In genomic region chr14:100215213-100215785, GRCm38 (mm10) we compare ENCODE assay signal across 24 mouse cellular contexts.
A peak's percentile ranks its signal among the peaks of the same experiment; 100 is the strongest.
DNase-seq lines count a peak whose midpoint lies in the region; ATAC-seq and TF ChIP-seq lines count a peak whose summit lies in the region.
"Had no signal": no experiment of that assay in that cellular context is flagged by ENCODE, and none has a peak within 500 bp of the region (broad histone marks: within the 10 kb centered on the region; RNA-seq: fewer than 3 reads in every experiment).

No protein-coding gene starts in this region.

- H3K4me3 ChIP-seq in intestine, embryonic 14.5 days (ENCODE audit: low read depth, low read length): no peak overlapping the region
- no peak overlapping the region for H3K4me3 ChIP-seq in intestine, postnatal 0 days (ENCODE audit: low read depth, low read length)
- no peak overlapping the region for H3K4me3 ChIP-seq in intestine, embryonic 15.5 days (replicated peaks)
- H3K4me3 ChIP-seq: embryonic facial prominence, embryonic 10.5 days; embryonic facial prominence, embryonic 12.5 days; forebrain, embryonic 13.5 days; forebrain, embryonic 15.5 days had no signal

- H3K27ac ChIP-seq in intestine, embryonic 14.5 days (ENCODE audit: low read depth): no peak overlapping the region
- H3K27ac ChIP-seq in intestine, postnatal 0 days (ENCODE audit: low read depth, low read length): no peak overlapping the region
- no peak overlapping the region for H3K27ac ChIP-seq in intestine, embryonic 15.5 days
- H3K27ac ChIP-seq: embryonic facial prominence, embryonic 10.5 days; embryonic facial prominence, embryonic 12.5 days; forebrain, embryonic 13.5 days; forebrain, embryonic 15.5 days had no signal

- no peak overlapping the region for H3K9ac ChIP-seq in intestine, embryonic 14.5 days (ENCODE audit: low read length)
- H3K9ac ChIP-seq in intestine, postnatal 0 days (ENCODE audit: low read depth, low read length): no peak overlapping the region
- H3K9ac ChIP-seq in intestine, embryonic 15.5 days: no peak overlapping the region
- H3K9ac ChIP-seq: embryonic facial prominence, embryonic 12.5 days; forebrain, embryonic 13.5 days; forebrain, embryonic 15.5 days; forebrain, postnatal 0 days had no signal

- no peak; the same call in 1 of the 2 replicates for ATAC-seq in intestine, embryonic 14.5 days (replicated peaks; ENCODE audit: low FRiP score, low TSS enrichment, low read depth)
- no peak for ATAC-seq in intestine, postnatal 0 days
- peak; percentile 78 for ATAC-seq in intestine, embryonic 15.5 days
- ATAC-seq: activated CD4-positive, CD25-positive, alpha-beta regulatory T cell, adult 4 months; CD4-positive, CD25-positive, alpha-beta regulatory T cell, adult 4 months; forebrain, embryonic 13.5 days; forebrain, embryonic 15.5 days; forebrain, postnatal 0 days; Patski had no signal

- H3K27me3 ChIP-seq in intestine, embryonic 14.5 days (replicated peaks; ENCODE audit: control insufficient read depth, insufficient read depth, low read length): no peaks in the 10 kb centered on the region
- no peaks in the 10 kb centered on the region for H3K27me3 ChIP-seq in intestine, postnatal 0 days (replicated peaks; ENCODE audit: control insufficient read depth, insufficient read depth, low read length)
- H3K27me3 ChIP-seq in intestine, embryonic 15.5 days (replicated peaks): no peaks in the 10 kb centered on the region
- H3K27me3 ChIP-seq: CH12.LX; embryonic facial prominence, embryonic 12.5 days; forebrain, embryonic 13.5 days; forebrain, embryonic 15.5 days; Patski had no signal

- no peaks in the 10 kb centered on the region for H3K9me3 ChIP-seq in intestine, embryonic 14.5 days (ENCODE audit: control insufficient read depth, low read length)
- no peaks in the 10 kb centered on the region for H3K9me3 ChIP-seq in intestine, postnatal 0 days (ENCODE audit: control insufficient read depth)
- no peaks in the 10 kb centered on the region for H3K9me3 ChIP-seq in intestine, embryonic 15.5 days
- H3K9me3 ChIP-seq: embryonic facial prominence, embryonic 10.5 days; embryonic facial prominence, embryonic 12.5 days; forebrain, embryonic 13.5 days; forebrain, embryonic 15.5 days had no signal

- DNase-seq in adrenal gland, postnatal 14 days: peak; percentile 24
- DNase-seq in adrenal gland, postnatal 36 days: no peak
- peak; percentile 20 for DNase-seq in intestine, embryonic 14.5 days (ENCODE audit: low spot score)
- DNase-seq in left cerebral cortex, adult 11 months (ENCODE audit: low spot score): no peak
- DNase-seq: adrenal gland, adult 8-10 months; adrenal gland, postnatal 25 days; B cell, adult 2 months; cerebellum, adult 11-12 months; cerebellum, adult 2 months; cerebellum, adult 9-10 months; cerebellum, postnatal 10 days; cerebellum, postnatal 25 days; forebrain, postnatal 0 days had no signal

- TF ChIP-seq CTCF in intestine, postnatal 0 days (IDR thresholded peaks at IDR 0.05; ENCODE audit: low read depth): no peak

- H3K4me2 ChIP-seq in intestine, embryonic 14.5 days (ENCODE audit: low read length): no peak overlapping the region
- no peak overlapping the region for H3K4me2 ChIP-seq in intestine, postnatal 0 days (replicated peaks; ENCODE audit: low read depth)
- no peak overlapping the region for H3K4me2 ChIP-seq in intestine, embryonic 15.5 days (replicated peaks)
- H3K4me2 ChIP-seq: embryonic facial prominence, embryonic 12.5 days; forebrain, embryonic 13.5 days; forebrain, embryonic 15.5 days had no signal

- WGBS in intestine, embryonic 14.5 days: 29% methylated on average over 4 of the region's 4 CpGs
- 31% methylated on average over 4 of the region's 4 CpGs for WGBS in intestine, postnatal 0 days
- WGBS in intestine, embryonic 15.5 days: 30% methylated on average over 4 of the region's 4 CpGs

- no peaks in the 10 kb centered on the region for H3K36me3 ChIP-seq in intestine, embryonic 14.5 days (ENCODE audit: control insufficient read depth, insufficient read depth, low read length)
- no peaks in the 10 kb centered on the region for H3K36me3 ChIP-seq in intestine, postnatal 0 days (ENCODE audit: control insufficient read depth, insufficient read depth)
- no peaks in the 10 kb centered on the region for H3K36me3 ChIP-seq in intestine, embryonic 15.5 days
- H3K36me3 ChIP-seq: forebrain, embryonic 15.5 days; G1E had no signal

- 0 out of 2 replicates have a peak, but pooled peaks cover 3% of the 10 kb centered on the region for H3K4me1 ChIP-seq in intestine, embryonic 14.5 days (replicated peaks; ENCODE audit: control insufficient read depth, insufficient read depth, low read length)
- no peaks in the 10 kb centered on the region for H3K4me1 ChIP-seq in intestine, postnatal 0 days (replicated peaks; ENCODE audit: control insufficient read depth, insufficient read depth, low read length)
- H3K4me1 ChIP-seq in intestine, embryonic 15.5 days (replicated peaks): no peaks in the 10 kb centered on the region

Comparison
In these comparisons a context has a peak if more than half of its experiments do, and no peak if none do; other contexts are left out.
1. DNase-seq: peak in adrenal gland, postnatal 14 days (single experiment) and intestine, embryonic 14.5 days (single experiment); none in adrenal gland, postnatal 36 days (0 of 2) and left cerebral cortex, adult 11 months (single experiment).